Mouse (Mus musculus): Measurements from ENCODE around the gene Gm47289. TPM values are rescaled to one million over a fixed set of nuclear protein-coding genes. Genes with fewer than 3 reads are reported as not detected.

Gene Gm47289
- total RNA-seq (2021), result not detected
- long read RNA-seq, experiment 1, result 0 reads
- long read RNA-seq, experiment 2, result 0 reads

DNA sequence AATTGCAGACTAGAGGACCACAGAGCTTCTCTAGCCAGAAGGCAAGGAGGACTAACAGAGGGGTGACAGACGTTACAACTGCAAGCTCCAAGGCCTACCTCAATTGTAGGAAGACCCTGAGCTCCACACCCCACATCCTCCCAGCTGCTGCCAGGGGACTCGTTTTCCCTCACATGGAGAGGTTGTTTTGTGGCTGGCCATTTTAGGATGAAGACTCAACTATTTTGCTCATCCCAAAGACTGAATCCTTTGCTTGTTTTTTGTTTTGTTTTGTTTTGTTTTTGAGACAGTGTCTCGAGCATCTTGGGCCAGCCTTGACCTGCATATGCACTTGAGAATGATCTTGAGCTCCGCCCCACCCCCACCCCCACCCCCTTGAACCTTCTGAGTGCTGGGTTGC lies at the start of gene Gm47289:
TSS of gene Gm47289 (plus strand) at position 301 of the 400 bp plus-strand sequence.
- DNase-seq (ENCODE audit: low spot score in 2 of 2), result no peak

DNA sequence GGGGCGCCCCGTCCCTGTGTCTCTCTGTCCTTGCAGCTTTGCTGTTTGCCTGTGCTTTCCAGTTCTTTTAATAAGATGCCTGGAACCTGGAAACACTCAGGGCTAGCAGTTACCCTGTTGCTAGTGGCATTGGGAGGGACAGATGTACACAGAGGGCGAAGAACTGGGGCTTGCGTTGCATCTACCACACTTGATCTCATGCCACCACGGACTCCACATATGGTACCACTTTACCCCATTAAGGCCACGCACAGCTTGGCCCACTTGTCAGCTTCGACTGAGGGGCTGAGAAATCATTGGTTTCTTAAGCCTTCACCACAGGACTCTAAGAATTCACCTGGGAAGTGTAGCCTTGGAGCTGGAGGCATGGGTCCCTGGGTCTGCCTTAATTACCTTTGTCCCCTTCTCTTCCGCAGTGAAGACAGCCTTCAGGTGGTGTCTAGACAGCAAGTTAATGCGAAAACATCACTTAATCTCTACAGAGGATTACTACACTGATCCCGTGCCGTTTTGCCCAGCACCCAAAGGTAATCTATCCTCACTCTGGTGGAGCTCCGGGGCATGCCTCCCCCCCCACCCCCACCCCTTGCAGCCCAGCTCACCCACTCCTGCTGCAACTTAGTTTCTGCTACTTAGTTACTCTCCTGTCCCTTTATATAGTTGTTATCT lies 49.1 kb upstream of the Gm47289 start:
- DNase-seq (ENCODE audit: low spot score in 2 of 2), result no peak

DNA sequence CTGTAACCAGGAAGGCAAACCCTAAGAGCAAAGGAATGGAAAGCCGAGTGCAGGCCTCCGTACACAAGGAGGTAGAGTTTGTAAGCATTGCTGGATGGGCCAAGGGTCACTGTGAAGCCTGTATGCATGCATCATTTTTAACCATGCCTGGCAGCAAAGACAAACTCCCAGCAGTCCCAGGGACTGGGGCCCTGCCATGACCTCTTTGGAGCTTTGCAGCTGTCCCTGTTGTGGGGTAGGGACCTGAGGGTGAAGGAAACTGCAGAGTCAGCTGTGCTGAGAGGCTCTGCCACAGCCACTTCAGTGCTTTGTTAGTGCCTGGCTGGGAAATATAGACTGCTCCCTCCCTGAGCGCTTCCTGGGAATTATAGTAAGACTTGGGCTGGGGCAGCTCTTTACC lies 48.3 kb upstream of the Gm47289 start:
- no peak for DNase-seq (ENCODE audit: low spot score in 2 of 2)

DNA sequence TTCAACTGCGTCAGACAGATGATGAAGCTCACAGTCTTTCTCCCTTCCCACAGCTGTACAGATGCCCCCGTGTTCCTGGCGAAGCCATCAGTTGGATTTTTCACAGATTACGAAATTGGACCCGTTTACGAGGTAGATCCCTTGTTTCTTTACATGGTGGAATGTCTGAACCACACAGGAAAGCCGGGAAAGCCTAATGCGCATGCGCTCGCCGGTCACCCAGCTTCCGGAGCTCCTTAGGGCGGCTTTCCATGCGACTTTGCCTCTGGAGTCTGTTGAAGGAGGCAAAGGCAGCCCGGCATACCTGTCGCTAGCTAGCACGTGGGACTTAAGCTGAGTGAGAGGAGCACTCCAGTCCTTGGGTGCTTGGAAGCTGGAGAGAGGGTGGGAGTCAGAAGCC lies 44.0 kb upstream of the Gm47289 start:
- no peak for DNase-seq (ENCODE audit: low spot score in 2 of 2)

DNA sequence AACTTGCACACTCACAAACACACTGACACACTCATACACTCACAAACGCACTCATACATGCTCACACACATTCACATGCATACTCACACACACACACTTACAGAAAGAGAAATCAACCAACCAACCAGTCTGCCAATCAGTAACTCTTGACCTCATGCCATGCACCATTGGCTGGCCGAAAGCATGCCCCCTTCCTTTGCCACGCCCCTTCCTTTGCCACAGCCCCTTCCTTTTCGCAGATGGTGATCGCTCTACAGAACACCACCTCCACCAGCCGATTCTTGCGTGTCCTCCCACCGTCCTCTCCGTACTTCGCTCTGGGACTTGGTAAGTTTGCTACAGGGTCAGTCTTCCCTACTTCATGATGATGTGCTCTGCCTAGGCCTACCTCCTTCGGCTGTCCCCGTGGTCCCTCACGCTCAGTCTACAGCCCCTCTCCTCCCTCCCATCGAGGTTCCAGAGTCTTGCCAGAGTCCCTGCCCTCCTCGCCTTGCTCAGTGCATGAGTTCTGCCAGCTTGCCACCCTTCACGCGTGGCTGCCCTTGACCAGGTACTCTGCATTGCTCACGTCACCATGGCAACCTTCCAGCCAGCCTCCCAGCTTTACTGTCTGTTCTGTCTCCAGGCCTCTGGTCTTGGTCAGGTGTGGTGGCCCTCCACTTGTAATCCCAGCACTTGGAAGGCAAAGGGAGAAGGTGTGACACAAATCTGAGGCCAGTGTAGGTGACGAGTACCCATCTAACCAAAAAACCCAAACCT lies 39.4 kb upstream of the Gm47289 start:
- no peak for DNase-seq (ENCODE audit: low spot score in 2 of 2)

DNA sequence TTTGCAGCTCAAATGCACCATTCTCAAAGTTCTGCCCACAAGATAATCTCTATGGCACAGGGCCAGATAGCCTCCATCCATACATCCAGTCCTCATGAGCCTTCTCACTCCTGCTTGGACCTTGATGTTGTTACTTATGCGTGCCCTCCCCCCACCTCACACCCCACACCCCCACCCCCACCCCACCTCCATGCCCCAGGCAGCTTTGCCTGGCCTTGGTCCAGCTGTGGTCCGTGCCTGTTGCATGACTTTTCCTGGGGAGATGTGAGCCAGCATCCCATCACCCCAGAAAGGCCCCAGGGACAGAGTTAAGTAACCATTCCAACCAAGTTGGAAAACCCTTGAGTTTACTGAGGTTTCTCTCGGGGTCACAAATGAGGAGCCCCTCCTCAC lies 38.8 kb upstream of the Gm47289 start:
- DNase-seq (ENCODE audit: low spot score in 2 of 2), result no peak

DNA sequence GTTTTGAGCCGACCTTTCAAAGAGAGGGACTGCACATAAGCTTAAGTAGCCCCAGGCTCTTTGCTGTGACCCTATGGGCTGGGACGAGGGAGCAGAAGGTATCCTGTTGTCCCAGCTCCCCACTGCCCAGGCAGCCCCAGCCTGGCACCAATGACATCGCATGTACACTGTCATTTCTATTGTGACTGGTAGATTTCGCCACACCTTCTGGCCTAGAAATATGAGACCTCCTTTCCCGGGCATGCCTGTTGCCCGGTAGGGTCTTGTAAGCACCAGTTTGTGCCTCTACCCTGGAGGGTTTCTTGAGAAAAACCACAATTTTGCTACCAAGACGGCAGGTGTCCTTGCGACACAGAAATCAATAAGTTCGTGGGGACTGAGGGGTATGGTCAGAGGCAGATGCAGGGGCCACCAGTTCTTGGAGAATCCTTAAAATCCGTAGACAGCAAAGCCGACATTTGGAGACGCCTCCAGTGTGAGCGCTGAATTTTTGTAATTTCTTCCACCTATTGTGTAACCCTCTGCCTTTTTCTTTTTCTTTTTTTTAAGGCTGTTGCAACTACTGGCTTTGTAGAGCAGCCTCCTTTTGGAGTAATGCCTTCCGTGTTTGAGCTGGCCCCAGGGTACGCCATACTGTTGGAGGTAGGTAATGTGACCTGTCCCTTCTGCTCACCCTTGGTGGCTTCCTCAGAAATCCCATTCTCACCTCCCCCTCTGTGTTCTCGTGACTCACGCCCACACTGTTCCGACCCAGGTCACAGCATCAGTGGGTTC lies 36.2 kb upstream of the Gm47289 start:
- no peak for DNase-seq (ENCODE audit: low spot score in 2 of 2)

DNA sequence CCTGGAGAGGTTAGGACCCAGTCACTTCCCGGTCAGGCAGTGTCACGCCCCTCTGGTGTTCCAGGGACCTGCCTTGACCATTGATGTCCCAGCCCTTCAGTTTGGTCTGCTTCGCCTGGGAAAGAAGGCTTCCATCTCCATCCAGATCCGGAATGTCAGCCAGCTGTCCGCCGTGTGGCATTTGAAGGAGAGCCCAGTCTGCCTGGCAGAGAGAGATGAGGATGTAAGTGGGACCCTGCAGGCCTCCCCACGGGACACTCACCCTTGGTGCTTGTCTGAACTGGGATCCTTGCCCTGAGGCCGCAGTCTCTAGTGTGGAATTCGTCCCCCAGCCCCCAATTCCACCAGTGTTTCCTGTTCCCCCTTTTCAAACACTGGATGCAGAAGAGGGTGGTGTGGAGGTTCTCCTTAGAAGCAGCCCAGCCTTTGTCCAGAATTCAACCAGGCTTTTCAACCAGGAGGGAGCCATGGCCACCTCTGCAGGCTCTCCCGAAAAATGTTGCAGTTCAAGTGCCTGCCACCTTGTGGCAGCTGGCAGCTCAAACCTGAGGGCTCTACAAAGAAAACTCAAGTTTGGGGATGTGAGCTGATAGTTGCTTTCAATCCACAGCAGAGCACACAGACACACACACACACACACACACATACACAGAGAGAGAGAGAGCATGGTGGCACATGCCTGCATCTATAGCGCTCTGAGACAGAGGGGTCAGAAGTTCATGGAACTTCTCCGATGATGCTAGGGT lies 30.4 kb upstream of the Gm47289 start:
- no peak for DNase-seq (ENCODE audit: low spot score in 2 of 2)

DNA sequence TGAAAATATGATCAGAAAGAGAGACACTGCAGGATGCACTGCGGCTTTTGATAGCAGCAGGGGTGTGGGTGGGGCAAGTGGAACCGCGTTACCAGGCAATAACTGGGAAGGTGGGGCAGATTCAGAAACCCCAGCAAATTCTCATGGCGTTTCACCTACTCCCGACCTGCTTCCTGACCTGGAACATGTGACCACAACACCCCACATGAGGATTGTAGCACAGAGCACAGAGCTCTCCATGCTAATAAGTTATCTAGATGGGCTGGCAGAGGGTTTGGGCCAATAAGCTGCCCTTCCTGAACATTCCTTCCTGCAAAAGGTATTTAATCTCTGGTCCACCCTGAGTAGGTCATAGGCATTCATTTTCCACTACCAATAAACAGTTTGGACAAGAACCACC lies 28.3 kb upstream of the Gm47289 start:
- no peak for DNase-seq (ENCODE audit: low spot score in 2 of 2)

DNA sequence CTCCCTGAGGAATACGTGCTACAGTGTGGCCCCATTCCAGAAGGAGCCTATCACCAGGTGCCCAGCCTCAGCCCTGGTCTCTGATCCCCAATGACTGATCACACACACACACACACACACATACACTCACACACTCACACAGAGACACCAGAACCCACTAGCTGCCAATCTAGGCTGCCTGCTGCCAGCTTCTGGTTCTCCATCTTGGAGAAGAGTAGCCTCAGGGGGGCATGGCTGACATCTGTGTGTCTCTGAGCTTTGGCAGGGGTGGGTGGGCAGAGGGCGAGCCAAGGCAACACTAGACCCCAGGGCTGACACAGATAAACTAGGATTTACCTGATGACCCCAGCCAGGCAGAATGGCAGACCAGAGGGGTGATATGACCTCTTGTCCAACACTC lies 20.1 kb upstream of the Gm47289 start:
- no peak for DNase-seq (ENCODE audit: low spot score in 2 of 2)

DNA sequence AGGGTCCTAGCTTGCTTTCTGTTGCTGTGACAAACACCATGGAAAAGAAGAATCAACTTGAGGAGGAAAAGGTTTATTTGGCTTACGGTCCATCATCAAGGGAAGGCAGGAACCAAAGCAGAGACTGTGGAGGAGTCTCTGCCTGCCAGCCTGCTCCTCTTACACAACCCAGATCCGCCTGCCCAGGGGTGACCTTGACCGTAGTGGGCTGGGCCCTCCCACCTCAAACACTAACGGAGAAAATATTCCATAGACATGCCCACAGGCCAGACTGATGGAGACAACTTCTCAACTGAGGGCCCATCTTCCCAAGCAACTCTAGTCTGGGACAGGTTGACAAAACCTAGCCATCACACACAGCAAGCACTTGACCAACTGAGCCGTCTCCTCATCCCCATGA lies 16.9 kb upstream of the Gm47289 start:
- DNase-seq (ENCODE audit: low spot score in 2 of 2), result no peak

DNA sequence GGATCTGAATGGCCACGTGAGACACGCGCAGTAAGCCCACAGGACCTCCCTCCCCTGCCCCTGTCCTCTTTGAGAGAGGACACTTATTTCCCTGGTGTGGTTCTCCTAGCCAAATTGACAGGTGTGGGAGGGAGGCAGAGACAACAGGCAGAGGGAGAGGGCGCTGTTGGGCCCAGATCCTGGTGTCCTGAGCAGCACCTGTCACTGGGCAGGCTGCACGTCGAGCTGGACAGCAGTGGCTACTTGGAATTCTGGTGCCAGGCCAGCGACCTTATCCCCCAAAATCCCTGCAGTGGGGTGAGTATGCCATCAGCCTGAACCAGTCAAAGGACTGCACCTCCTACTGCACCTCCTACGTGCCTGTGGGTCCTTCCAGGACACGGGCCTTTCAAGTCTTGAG lies 15.6 kb upstream of the Gm47289 start:
- no peak for DNase-seq (ENCODE audit: low spot score in 2 of 2)

DNA sequence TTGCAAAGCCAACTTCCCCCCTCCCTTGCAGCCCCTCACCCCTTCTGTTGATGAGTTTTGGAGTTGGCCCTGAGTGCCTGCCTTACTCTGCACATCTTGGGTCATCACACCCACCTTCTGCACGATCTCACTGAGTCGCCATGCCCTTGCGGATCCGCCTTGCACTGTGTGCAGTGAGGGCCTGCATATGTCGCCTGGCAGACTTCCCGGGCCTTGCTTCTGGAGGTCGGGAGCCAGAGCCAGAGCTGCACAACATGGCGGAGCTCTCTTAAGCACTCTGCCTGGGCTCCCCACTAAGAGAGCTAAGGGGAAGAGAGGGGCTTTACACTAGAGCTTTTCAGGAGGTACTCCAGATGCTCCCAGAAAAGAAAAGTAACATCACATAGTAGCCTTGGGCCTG lies 14.3 kb upstream of the Gm47289 start:
- no peak for DNase-seq (ENCODE audit: low spot score in 2 of 2)

DNA sequence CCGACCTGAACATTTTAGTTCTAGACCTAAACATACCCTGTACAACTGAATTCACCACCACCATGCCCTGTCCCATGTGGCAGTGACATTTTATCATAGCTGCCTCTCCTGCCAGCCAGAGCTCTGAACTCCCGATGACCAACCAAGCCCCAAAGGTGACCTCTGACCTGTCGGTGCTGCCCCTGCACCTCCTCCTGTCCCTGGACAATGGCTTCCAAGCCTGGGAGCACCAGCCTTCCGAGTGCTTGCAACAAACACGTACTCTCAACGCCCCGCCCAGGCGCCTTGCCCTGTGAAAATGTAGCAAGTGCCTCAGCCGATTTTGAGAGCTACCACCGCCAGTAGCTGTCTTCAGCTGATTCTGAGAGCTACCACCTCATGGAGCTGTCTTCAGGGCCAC lies 13.8 kb upstream of the Gm47289 start:
- no peak for DNase-seq (ENCODE audit: low spot score in 2 of 2)

DNA sequence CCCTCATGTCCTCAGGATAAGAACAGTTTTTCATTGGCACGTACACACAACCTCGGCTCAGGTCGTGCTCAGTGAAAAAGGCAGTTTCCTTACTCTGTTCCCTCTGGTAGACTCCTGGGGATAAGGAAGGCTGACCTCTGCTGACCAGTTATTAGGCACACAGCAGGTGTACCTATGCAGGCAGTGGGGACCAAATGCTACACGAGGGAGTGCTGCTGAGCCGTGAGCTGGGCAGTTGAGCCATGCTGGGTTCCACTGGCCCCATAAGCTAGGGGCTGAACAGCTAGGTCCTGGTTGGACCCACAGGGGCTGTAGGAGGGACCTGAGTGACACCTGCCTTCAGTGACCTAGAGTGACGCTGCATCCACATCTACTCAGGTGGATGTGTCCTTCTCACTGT lies 13.3 kb upstream of the Gm47289 start:
- no peak for DNase-seq (ENCODE audit: low spot score in 2 of 2)

DNA sequence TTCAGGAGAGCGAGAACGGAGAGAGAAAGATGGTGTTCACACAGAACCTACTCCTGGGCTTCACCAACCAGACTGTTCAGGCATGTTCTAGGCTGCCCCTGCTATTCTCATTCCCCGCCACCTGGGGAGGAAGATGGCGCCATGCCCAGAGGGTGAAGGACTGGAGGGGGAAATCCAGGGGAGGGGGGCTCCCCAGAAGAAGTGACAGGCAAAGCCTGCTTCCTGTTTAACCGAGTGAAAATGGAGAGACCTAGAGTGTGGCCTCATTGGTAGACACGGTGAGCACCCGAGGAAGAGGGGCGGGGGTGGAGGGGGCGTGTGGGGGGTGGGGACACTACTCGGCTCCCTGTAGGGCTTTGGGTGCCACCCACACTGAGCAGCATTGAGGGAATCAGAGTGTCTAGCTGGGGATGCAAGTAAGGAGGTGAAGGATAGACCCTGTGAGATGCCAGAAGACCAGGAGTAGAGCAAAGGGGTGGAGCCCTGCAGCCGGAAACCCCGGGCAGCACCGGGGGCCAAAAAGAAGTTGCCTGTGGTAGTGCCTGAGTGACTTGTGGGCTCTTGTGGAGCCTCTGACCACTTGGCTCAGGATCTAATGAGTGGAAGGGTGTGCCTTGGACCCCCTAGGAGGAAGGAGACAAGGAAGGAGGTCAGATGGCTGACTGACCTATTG lies 12.7 kb upstream of the Gm47289 start:
- no peak for DNase-seq (ENCODE audit: low spot score in 2 of 2)

DNA sequence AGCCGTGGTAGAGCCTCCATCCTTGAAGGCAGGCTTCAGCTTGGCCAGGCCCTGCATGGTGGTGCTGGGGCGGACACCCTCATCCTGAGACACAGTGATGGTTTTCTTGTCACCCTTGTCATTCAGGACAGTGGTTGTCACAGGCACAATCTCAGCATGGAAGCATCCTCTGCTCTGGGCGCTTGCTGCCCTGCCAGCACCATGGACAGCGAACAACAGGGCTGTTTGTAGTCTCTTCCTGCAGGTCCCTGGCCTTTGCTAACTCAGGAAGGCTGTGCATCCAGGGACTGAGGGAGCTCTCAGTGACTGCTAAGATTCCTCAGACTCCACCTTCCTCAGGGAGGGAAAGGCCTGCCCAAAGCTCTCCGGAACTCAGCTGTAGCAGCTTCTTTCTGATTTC lies 9.4 kb upstream of the Gm47289 start:
- peak in 1 of 2 experiments; percentile 24 for DNase-seq (ENCODE audit: low spot score in 2 of 2)

DNA sequence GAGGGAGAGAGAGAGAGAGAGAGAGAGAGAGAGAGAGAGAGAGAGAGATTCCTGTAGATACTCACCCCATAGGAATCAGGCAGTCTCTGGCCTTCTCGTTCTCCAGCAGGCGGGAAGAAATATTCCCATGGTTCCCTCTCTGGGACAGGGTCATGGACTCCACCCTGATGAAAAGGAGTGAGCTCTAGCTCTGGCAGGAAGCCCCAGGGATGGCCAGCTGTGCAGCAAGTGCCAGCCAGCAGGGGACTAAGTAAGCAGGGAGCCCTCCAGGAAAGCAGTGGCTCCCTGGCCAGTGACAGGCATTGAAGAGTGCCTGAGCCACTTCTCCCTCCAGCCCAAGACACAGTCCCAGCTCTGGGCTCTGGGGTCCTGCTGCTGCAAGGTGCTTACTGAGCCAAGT lies 7.2 kb upstream of the Gm47289 start:
- DNase-seq (ENCODE audit: low spot score in 2 of 2), result no peak

DNA sequence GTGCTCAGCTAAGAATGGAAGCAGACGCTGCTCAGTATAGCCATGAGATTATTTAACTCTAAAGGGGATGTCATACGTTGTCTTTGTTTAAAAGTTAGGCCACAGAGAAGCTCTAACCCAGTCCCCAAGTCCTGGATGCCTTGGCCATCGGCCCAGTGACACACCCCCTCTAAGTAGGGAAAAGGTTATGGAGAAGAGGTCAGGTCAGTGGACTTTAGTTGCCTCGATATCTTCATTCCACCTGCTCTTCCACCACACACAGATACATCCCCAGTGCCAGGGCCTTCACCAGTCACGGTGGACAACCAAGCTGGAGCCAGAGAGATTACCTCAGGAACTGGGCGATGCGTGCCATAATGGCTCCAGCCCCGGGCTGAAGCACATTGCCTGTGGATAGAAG lies 3.5 kb upstream of the Gm47289 start:
- DNase-seq (ENCODE audit: low spot score in 2 of 2), result no peak

DNA sequence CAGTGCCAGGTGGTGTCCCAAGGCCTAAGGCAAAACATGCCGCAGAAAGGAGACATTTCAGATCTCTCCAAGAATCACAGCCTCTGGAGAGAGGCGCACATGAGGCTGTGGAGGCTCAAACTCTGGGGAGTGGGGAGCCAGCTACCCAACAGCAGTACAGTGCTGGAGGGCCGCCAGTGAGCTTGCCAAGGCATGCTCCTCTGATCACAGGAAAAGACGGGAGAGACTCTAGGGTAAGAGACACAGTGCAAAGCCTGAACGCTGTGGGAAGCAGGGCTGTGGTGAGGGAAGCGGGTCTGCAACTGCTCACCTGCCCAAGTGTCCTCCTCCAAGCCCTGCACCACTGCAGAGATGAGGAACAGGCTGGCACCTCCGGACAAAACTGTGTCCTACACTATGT lies 3.1 kb upstream of the Gm47289 start:
- DNase-seq (ENCODE audit: low spot score in 2 of 2), result no peak

All from adrenal gland, adult 18-20 months (tissue).